12 mouse cellular contexts compared by ENCODE assay signal in the genomic region with DNA sequence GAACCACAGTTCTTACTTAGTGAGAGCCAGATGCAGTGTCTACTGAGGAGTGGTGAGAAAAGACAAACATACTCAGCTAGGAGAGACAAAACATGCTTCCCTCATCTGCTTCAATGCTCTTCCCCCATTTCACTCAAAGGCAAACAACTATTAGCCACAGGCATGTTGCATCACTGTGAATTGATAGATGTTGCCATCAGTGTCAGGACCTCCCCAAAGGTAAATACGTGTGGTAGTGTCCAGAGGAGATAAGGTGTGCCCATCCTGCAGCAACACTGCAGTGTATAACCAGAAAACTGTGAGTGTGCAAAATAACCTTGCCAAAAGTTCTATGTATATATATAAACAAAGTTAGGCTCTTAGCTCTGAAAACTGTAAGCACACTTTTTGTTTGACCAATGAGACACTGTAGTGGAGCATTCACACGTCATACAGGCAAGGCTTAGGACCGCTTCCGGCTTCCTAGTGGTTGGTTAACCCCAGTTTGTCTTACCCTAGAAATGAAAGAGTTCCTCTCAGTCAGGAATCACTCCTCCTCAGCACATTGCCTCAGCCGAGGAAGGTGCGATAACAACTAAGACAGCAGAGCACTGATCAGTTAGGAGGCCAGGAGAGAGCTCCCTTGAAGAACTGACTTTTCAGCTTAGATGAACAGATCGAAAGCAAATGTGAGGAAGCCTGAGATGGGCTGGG. TPM values are rescaled to one million over a fixed set of nuclear protein-coding genes. Genes with fewer than 3 reads are reported as not detected.
A peak's percentile ranks its signal among the peaks of the same experiment; 100 is the strongest.
DNase-seq lines count a peak whose midpoint lies in the region; ATAC-seq lines count a peak whose summit lies in the region.
"Had no signal": no experiment of that assay in that cellular context is flagged by ENCODE, and none has a peak within 500 bp of the region (broad histone marks: within the 10 kb centered on the region; RNA-seq: fewer than 3 reads in every experiment).

No protein-coding gene starts in this region.

- no peak overlapping the region for H3K4me3 ChIP-seq in intestine, embryonic 15.5 days (replicated peaks)
- no peak overlapping the region for H3K4me3 ChIP-seq in heart, embryonic 11.5 days (ENCODE audit: low read depth, low read length)
- H3K4me3 ChIP-seq: embryonic facial prominence, embryonic 13.5 days; heart, embryonic 15.5 days had no signal

- DNase-seq in thymus, postnatal 0 days (ENCODE audit: low spot score): peak; percentile 33
- DNase-seq in thymus, postnatal 10 days (ENCODE audit: low spot score in 2 of 2): no peak
- peak; percentile 35 for DNase-seq in yolk sac, embryonic 10.5 days (ENCODE audit: low spot score)
- DNase-seq in adrenal gland, postnatal 25 days: no peak
- DNase-seq: kidney, adult 11 months; lung, adult 2 months had no signal

- H3K27ac ChIP-seq in intestine, embryonic 15.5 days: no peak overlapping the region
- no peak overlapping the region for H3K27ac ChIP-seq in heart, embryonic 11.5 days (ENCODE audit: low read depth, low read length)
- H3K27ac ChIP-seq: embryonic facial prominence, embryonic 13.5 days; heart, embryonic 15.5 days had no signal

- no peak overlapping the region for H3K4me2 ChIP-seq in intestine, embryonic 15.5 days (replicated peaks)
- H3K4me2 ChIP-seq in heart, embryonic 11.5 days: no peak overlapping the region
- H3K4me2 ChIP-seq: embryonic facial prominence, embryonic 13.5 days; heart, embryonic 15.5 days had no signal

- no peaks in the 10 kb centered on the region for H3K36me3 ChIP-seq in intestine, embryonic 15.5 days
- no peaks in the 10 kb centered on the region for H3K36me3 ChIP-seq in heart, embryonic 11.5 days (ENCODE audit: control insufficient read depth, insufficient read depth, low read length)
- H3K36me3 ChIP-seq: embryonic facial prominence, embryonic 13.5 days; heart, embryonic 15.5 days had no signal

- H3K9me3 ChIP-seq in intestine, embryonic 15.5 days: no peaks in the 10 kb centered on the region
- no peaks in the 10 kb centered on the region for H3K9me3 ChIP-seq in heart, embryonic 11.5 days (replicated peaks; ENCODE audit: control insufficient read depth, low read length)
- H3K9me3 ChIP-seq: embryonic facial prominence, embryonic 13.5 days; heart, embryonic 15.5 days had no signal

- peaks cover 7% of the 10 kb centered on the region for H3K4me1 ChIP-seq in intestine, embryonic 15.5 days (replicated peaks)
- peaks cover 19% of the 10 kb centered on the region for H3K4me1 ChIP-seq in heart, embryonic 11.5 days (ENCODE audit: control insufficient read depth, insufficient read depth, low read length)

- H3K9ac ChIP-seq in intestine, embryonic 15.5 days: no peak overlapping the region
- H3K9ac ChIP-seq in heart, embryonic 11.5 days (ENCODE audit: low read depth, low read length): no peak overlapping the region
- H3K9ac ChIP-seq: embryonic facial prominence, embryonic 13.5 days; heart, embryonic 15.5 days had no signal

- H3K27me3 ChIP-seq in intestine, embryonic 15.5 days (replicated peaks): no peaks in the 10 kb centered on the region
- no peaks in the 10 kb centered on the region for H3K27me3 ChIP-seq in heart, embryonic 11.5 days (ENCODE audit: control insufficient read depth, insufficient read depth, low read length)
- H3K27me3 ChIP-seq: embryonic facial prominence, embryonic 13.5 days; heart, embryonic 15.5 days had no signal

- WGBS in intestine, embryonic 15.5 days: 57% methylated on average over 7 of the region's 7 CpGs
- 72% methylated on average over 7 of the region's 7 CpGs for WGBS in heart, embryonic 11.5 days (ENCODE audit: insufficient replicate concordance)

- ATAC-seq in intestine, embryonic 15.5 days: peak; percentile 34; the same call in 1 of the 2 replicates
- ATAC-seq in megakaryocyte progenitor cell, adult 5-6 weeks (replicated peaks; ENCODE audit: poor library complexity): peak; percentile 76
- ATAC-seq in heart, embryonic 11.5 days (replicated peaks; ENCODE audit: insufficient number of reproducible peaks, low FRiP score, low TSS enrichment): no peak
- no peak for ATAC-seq in cerebellum, adult (ENCODE audit: insufficient number of reproducible peaks, low FRiP score, low TSS enrichment)

RNA-seq across cellular contexts. Expression of gene Tnpo1, which starts 29.6 kb away (rescaled TPM):
- polyA plus RNA-seq in thymus, postnatal 0 days (2015; fragmentation: Nextera tagmentation; extraction: Ambion mirVana): 33.8 and 37.8 TPM in 2 replicates
- 60.3 and 67.6 TPM in 2 replicates for polyA plus RNA-seq in intestine, embryonic 15.5 days (2015; fragmentation: Nextera tagmentation; extraction: Ambion mirVana)
- 119 and 129 TPM in 2 replicates for total RNA-seq in megakaryocyte progenitor cell, adult 5-6 weeks (2015)
- total RNA-seq in megakaryocyte progenitor cell, adult 5-6 weeks (2017): 108 and 129 TPM in 2 replicates
- 29.7 and 52.2 TPM in 2 replicates for polyA plus RNA-seq in heart, embryonic 11.5 days (2014; fragmentation: Nextera tagmentation; extraction: Ambion mirVana)
- 106 and 135 TPM in 2 replicates for total RNA-seq in adrenal gland, postnatal 25 days (2021)

Comparison
In these comparisons a context has a peak if more than half of its experiments do, and no peak if none do; other contexts are left out.
1. DNase-seq: peak in thymus, postnatal 0 days (single experiment) and yolk sac, embryonic 10.5 days (single experiment); none in thymus, postnatal 10 days (0 of 2) and adrenal gland, postnatal 25 days (single experiment).
2. ATAC-seq: peak in intestine, embryonic 15.5 days (single experiment) and megakaryocyte progenitor cell, adult 5-6 weeks (single experiment); none in heart, embryonic 11.5 days (single experiment) and cerebellum, adult (single experiment).